Mouse (Mus musculus) urinary bladder, postnatal 14 days (tissue): ENCODE measurements around the gene Gjb6.

Source experiments
- DNase-seq: peaks from one replicate; pipeline ENCODE4 v3.0.0; 2021; ENCODE audit warnings: low spot score

Gjb6 gene

GRCm38 (mm10) chr14:57084180-57084668 is 49.2 kb downstream of the Gjb6 start:
- peak; percentile 54 for DNase-seq

DNA sequence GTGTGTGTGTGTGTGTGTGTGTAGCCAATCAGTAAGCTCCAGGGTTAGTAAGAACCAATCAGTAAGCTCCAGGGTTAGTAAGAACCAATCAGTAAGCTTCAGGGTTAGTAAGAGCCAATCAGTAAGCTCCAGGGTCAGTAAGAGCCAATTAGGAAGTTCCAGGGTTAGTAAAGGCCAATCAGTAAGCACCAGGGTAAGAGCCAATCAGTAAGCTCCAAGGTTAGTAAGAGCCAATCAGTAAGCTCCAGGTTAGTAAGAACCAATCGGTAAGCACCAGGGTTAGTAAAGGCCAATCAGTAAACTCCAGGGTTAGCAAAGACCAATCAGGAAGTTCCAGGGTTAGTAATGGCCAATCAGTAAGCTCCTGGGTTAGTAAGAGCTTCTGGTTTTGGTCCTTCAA is 50.5 kb downstream of the Gjb6 start:
- DNase-seq, result no peak

DNA sequence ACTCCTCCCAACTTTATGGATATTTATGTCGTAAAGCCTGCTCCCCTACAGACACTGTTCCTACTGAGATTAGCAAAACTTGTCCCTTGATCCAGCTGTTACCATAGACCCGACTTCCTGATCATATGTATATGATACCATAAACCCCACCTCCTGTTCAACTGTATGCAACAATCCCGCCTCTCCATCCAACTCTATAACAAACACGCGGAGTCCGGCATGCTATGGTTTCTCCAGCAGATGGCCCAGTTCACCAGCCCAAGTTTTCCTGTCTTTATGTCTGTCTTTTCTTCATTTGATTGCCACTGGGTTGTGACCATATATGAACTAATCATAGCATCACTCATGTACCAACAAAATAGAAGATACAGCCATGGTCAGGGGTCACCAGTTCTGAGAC is 57.9 kb downstream of the Gjb6 start:
- DNase-seq, result peak; percentile 22
